Mouse (Mus musculus): ENCODE results near the gene Shroom1. TPM values are rescaled to one million over a fixed set of nuclear protein-coding genes. Genes with fewer than 3 reads are reported as not detected.

The Shroom1 gene
- polyA plus RNA-seq, 1 experiment from 2014 or later, result 2.5 TPM

DNA sequence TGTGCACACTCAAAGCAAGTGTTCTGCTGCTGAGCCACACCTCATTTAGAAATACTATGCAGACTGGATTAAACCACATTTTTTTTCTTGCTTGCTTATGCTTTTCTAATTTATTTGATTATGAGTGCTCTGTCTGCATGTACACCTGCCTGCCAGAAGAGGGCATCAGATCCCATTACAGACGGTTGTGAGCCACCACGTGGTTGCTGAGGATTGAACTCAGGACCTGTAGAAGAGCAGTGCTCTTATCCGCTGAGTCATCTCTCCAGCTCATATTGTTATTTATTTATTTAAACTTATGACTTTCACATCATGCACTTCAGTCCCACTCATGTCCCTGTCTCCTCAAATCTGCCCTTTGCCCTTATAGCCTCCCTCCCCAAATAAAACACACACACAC, 28.7 kb downstream of the Shroom1 start:
- peaks cover 6% of the 10 kb centered on the region; the same call in 1 of the 2 replicates for H3K4me1 ChIP-seq (replicated peaks; ENCODE audit: control insufficient read depth, insufficient read depth, low read length)
- no peak overlapping the region for H3K27ac ChIP-seq
- WGBS, result 47% methylated on average over 3 of the region's 3 CpGs
- no peak overlapping the region for H3K4me2 ChIP-seq (replicated peaks)
- H3K9me3 ChIP-seq (ENCODE audit: control insufficient read depth, low read length), result no peaks in the 10 kb centered on the region
- H3K36me3 ChIP-seq (replicated peaks; ENCODE audit: control insufficient read depth, insufficient read depth), result no peaks in the 10 kb centered on the region
- peaks cover 52% of the 10 kb centered on the region for H3K27me3 ChIP-seq (ENCODE audit: control insufficient read depth, insufficient read depth, low read length)
- ATAC-seq (ENCODE audit: low FRiP score), result no peak
- no peak overlapping the region for H3K9ac ChIP-seq
- H3K4me3 ChIP-seq (replicated peaks; ENCODE audit: low read length), result no peak overlapping the region
- no peak for DNase-seq (ENCODE audit: low spot score)

DNA sequence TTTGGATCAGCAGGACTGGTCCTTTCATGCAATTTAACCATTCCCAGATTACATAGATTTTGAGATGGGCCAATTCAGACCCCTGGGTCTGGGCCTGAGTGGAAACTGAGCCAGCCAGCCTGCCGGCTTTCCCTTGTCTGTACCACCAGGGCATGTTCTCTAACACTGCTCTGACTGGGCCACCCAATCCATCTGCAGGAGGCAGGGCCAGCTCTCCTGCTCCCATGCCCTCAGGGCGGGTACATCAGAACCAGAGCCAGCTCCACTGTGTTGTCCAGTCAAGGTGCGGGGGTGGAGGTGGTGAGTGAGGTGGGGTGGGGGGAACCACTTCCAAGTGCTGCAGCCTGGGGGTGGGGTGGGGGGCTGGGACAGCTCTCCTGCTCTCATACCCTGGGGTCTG, 29.3 kb downstream of the Shroom1 start:
- Histone ChIP-seq H3K9me3 (ENCODE audit: control insufficient read depth, low read length) (no peaks in the 10 kb centered on the region), H3K4me2 (replicated peaks) (no peak overlapping the region), H3K36me3 (replicated peaks; ENCODE audit: control insufficient read depth, insufficient read depth) (no peaks in the 10 kb centered on the region), H3K4me3 (replicated peaks; ENCODE audit: low read length) (no peak overlapping the region), H3K27ac (no peak overlapping the region), H3K9ac (no peak overlapping the region), H3K27me3 (ENCODE audit: control insufficient read depth, insufficient read depth, low read length) (peaks cover 45% of the 10 kb centered on the region), H3K4me1 (replicated peaks; ENCODE audit: control insufficient read depth, insufficient read depth, low read length) (peaks cover 6% of the 10 kb centered on the region; the same call in 1 of the 2 replicates)
- DNase-seq (ENCODE audit: low spot score), result no peak
- no peak for ATAC-seq (ENCODE audit: low FRiP score)
- 74% methylated on average over 3 of the region's 3 CpGs for WGBS

DNA sequence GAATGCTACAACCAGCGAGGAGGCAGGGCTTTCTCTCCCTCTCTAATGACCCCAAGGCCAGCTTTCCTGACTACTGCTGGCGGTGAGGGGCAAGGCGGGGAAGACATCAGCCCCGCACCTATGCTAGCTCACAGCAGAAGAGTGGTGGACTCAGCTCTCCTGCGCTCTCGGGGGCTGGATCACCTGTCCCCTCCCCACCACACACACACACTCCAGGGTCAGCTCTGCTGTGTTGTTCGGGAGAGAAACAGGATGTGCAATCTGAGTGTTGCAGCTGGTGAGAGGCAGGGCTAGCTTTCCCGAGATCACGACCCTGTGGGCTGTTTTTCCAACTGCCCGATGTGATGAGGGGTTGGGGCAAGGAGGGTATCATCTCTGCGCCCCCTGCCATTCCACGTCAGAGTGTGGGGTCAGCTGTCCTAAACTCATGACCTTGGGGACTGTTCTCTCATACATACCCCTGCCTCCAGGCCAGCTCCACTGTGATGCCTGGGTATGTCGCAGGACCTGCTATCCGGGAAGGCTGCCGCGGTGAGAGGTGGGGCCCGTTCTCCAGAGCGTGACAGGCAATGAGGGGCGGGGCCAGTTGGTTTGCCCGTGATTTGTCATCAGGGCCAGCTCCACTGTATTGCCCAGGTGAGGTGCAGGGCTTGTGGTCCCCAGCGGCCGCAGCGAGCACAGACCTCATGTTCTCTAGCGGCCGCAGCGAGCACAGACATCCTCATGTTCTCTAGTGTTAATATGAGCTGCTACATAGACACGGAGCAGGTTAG, 30.0 kb downstream of the Shroom1 start:
- Histone ChIP-seq H3K4me3 (replicated peaks; ENCODE audit: low read length) (peak overlapping the region; percentile 14), H3K9me3 (ENCODE audit: control insufficient read depth, low read length) (no peaks in the 10 kb centered on the region), H3K27ac (no peak overlapping the region), H3K4me2 (replicated peaks) (peak overlapping the region; percentile 46), H3K9ac (0 out of 2 replicates have a peak overlapping the region, but pooled peaks have one; percentile 16), H3K4me1 (replicated peaks; ENCODE audit: control insufficient read depth, insufficient read depth, low read length) (peaks cover 9% of the 10 kb centered on the region; the same call in 1 of the 2 replicates), H3K27me3 (ENCODE audit: control insufficient read depth, insufficient read depth, low read length) (peaks cover 39% of the 10 kb centered on the region), H3K36me3 (replicated peaks; ENCODE audit: control insufficient read depth, insufficient read depth) (no peaks in the 10 kb centered on the region)
- 16% methylated on average over 27 of the region's 27 CpGs for WGBS
- DNase-seq (ENCODE audit: low spot score), result no peak
- peak; percentile 40 for ATAC-seq (ENCODE audit: low FRiP score)

DNA sequence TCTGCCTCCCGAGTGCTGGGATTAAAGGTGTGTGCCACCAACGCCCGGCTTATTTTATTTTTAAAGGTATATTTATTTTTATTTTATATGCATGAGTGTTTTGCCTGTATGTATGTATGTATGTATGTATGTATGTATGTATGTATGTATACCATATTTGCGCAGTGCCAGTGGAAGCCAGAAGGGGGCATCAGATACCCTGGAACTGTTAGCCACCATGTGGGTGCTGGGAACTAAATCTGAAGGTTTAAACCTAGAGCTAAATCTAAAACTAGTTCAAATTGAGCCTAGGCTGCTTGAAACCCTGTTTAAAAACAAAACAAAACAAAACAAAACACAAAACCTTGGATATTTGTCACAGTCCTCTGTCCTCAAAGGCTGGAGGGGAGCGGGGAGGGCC, 32.0 kb downstream of the Shroom1 start:
- H3K4me2 ChIP-seq (replicated peaks), result no peak overlapping the region
- H3K27ac ChIP-seq, result no peak overlapping the region
- H3K4me3 ChIP-seq (replicated peaks; ENCODE audit: low read length), result no peak overlapping the region
- H3K9me3 ChIP-seq (ENCODE audit: control insufficient read depth, low read length), result no peaks in the 10 kb centered on the region
- ATAC-seq (ENCODE audit: low FRiP score), result no peak
- H3K4me1 ChIP-seq (replicated peaks; ENCODE audit: control insufficient read depth, insufficient read depth, low read length), result peaks cover 12% of the 10 kb centered on the region; the same call in 1 of the 2 replicates
- H3K36me3 ChIP-seq (replicated peaks; ENCODE audit: control insufficient read depth, insufficient read depth), result no peaks in the 10 kb centered on the region
- WGBS, result 93% methylated on average over 5 of the region's 5 CpGs
- no peak for DNase-seq (ENCODE audit: low spot score)
- peaks cover 27% of the 10 kb centered on the region for H3K27me3 ChIP-seq (ENCODE audit: control insufficient read depth, insufficient read depth, low read length)
- H3K9ac ChIP-seq, result no peak overlapping the region

DNA sequence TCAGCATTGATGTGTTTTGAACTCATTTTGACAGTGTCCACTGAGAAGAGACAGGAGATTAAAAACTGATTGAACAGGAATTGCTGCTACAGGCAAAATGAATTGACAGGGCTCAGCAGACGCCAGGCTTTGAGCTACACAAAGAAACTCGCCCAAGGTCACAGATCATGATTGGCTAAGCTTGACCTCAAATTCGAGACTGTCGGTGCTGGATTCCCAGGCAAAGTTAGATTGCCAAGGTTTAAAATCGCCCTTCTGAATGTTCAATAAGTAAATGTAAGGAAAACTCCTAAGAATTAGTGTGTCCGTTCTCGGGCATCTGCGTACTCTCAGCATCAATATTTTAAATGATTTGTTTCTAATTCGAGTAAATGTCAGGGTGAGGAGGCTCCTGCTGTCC, 32.4 kb downstream of the Shroom1 start:
- Histone ChIP-seq H3K36me3 (replicated peaks; ENCODE audit: control insufficient read depth, insufficient read depth) (no peaks in the 10 kb centered on the region), H3K27me3 (ENCODE audit: control insufficient read depth, insufficient read depth, low read length) (peaks cover 27% of the 10 kb centered on the region), H3K4me2 (replicated peaks) (no peak overlapping the region), H3K27ac (no peak overlapping the region), H3K4me3 (replicated peaks; ENCODE audit: low read length) (no peak overlapping the region), H3K9me3 (ENCODE audit: control insufficient read depth, low read length) (no peaks in the 10 kb centered on the region), H3K4me1 (replicated peaks; ENCODE audit: control insufficient read depth, insufficient read depth, low read length) (peaks cover 12% of the 10 kb centered on the region; the same call in 1 of the 2 replicates), H3K9ac (no peak overlapping the region)
- DNase-seq (ENCODE audit: low spot score) (no peak), ATAC-seq (ENCODE audit: low FRiP score) (no peak)
- WGBS, result 60% methylated on average over 9 of the region's 9 CpGs

DNA sequence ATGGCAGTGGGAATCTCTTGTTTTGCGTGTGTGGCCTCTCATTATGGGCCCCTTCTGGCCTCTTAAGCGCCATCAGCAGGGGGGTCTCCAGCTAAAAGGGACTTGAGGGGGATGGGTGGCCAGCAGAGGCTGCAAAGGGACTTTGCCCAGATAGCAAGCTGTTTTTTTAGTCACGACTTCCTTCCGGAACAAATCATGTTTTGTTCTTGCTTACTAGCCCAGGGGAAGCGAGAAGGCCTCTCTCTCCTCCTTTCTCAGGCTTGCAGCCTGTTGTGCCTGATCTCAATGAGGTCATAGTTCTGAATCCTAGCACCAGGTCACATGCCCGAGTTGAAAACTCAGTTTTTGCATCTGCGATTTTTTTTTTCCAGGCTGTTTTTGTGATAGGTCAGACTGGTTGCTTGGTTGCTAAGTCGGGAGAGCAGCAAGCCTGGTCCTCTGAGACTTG, 35.0 kb downstream of the Shroom1 start:
- H3K4me3 ChIP-seq (replicated peaks; ENCODE audit: low read length), result no peak overlapping the region
- DNase-seq (ENCODE audit: low spot score) (peak; percentile 42), ATAC-seq (ENCODE audit: low FRiP score) (peak; percentile 24; the same call in 1 of the 2 replicates)
- no peak overlapping the region for H3K4me2 ChIP-seq (replicated peaks)
- H3K27ac ChIP-seq, result 0 out of 2 replicates have a peak overlapping the region, but pooled peaks have one; percentile 16
- H3K9me3 ChIP-seq (ENCODE audit: control insufficient read depth, low read length), result no peaks in the 10 kb centered on the region
- H3K36me3 ChIP-seq (replicated peaks; ENCODE audit: control insufficient read depth, insufficient read depth), result no peaks in the 10 kb centered on the region
- WGBS, result 4% methylated on average over 8 of the region's 8 CpGs
- peaks cover 12% of the 10 kb centered on the region; the same call in 1 of the 2 replicates for H3K4me1 ChIP-seq (replicated peaks; ENCODE audit: control insufficient read depth, insufficient read depth, low read length)
- H3K27me3 ChIP-seq (ENCODE audit: control insufficient read depth, insufficient read depth, low read length), result peaks cover 23% of the 10 kb centered on the region
- H3K9ac ChIP-seq, result no peak overlapping the region

DNA sequence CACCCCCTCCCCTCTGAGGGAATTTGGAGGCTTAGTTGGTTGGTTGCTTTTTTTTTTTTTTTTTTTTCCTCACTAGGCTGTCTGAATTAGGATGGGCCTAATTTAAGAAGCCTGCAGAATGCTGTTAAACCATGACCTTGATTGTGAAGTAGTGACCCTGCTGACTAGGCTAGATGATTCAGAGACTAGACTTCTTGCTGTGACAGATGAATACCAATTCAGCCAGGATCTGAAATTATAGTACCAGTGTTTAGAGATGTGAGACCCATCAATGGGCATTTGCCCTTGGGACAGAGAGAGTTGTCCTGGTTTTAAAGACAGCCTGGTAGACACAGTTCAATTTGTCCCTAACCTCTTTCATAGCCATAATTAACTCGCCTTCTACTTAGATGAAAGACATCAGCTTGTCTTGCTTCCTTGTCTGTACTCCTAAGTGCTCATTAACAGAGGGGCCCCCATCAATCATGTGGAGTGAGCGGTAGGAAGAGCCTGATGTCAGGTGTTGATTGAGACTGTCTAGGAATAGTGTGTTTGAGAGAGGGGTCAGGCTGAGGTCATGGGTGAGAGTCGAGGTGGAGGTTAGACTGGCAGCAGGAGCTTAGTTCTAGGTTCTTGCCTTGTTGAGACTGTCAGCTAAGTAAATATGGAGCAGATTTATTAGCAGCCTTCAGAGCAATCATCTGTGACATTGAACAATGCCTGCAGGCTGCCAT, 36.4 kb downstream of the Shroom1 start:
- WGBS, result 18% methylated on average over 3 of the region's 3 CpGs
- Histone ChIP-seq H3K9me3 (ENCODE audit: control insufficient read depth, low read length) (no peaks in the 10 kb centered on the region), H3K4me2 (replicated peaks) (no peak overlapping the region), H3K36me3 (replicated peaks; ENCODE audit: control insufficient read depth, insufficient read depth) (no peaks in the 10 kb centered on the region), H3K4me3 (replicated peaks; ENCODE audit: low read length) (no peak overlapping the region), H3K27me3 (ENCODE audit: control insufficient read depth, insufficient read depth, low read length) (peaks cover 13% of the 10 kb centered on the region), H3K27ac (no peak overlapping the region), H3K9ac (no peak overlapping the region), H3K4me1 (replicated peaks; ENCODE audit: control insufficient read depth, insufficient read depth, low read length) (0 out of 2 replicates have a peak, but pooled peaks cover 9% of the 10 kb centered on the region)
- DNase-seq (ENCODE audit: low spot score) (no peak), ATAC-seq (ENCODE audit: low FRiP score) (no peak)

DNA sequence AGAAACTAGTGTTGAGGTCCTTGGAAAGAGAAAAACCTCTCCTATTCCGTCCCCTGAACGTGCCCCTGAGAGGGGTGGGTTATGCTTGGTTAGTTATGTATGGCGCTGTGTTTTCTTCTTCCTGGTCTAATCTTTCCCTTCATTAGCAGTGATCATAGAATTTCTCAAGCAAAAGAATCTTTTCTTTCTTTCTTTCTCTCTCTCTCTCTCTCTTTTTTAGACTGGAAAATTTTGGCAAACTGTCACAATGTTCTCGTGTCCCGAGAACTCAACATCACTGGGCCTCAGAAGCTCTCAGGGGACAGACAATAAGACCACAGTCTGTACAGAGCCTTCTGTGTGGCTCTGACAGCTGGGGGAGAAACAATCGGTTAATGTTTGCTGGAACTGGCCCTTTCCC, 38.4 kb downstream of the Shroom1 start:
- ATAC-seq (ENCODE audit: low FRiP score) (no peak), DNase-seq (ENCODE audit: low spot score) (no peak)
- Histone ChIP-seq H3K9me3 (ENCODE audit: control insufficient read depth, low read length) (no peaks in the 10 kb centered on the region), H3K4me2 (replicated peaks) (no peak overlapping the region), H3K9ac (no peak overlapping the region), H3K27ac (0 out of 2 replicates have a peak overlapping the region, but pooled peaks have one; percentile 51), H3K4me1 (replicated peaks; ENCODE audit: control insufficient read depth, insufficient read depth, low read length) (0 out of 2 replicates have a peak, but pooled peaks cover 9% of the 10 kb centered on the region), H3K27me3 (ENCODE audit: control insufficient read depth, insufficient read depth, low read length) (peaks cover 22% of the 10 kb centered on the region), H3K4me3 (replicated peaks; ENCODE audit: low read length) (no peak overlapping the region), H3K36me3 (replicated peaks; ENCODE audit: control insufficient read depth, insufficient read depth) (no peaks in the 10 kb centered on the region)
- WGBS, result 16% methylated on average over 6 of the region's 6 CpGs

DNA sequence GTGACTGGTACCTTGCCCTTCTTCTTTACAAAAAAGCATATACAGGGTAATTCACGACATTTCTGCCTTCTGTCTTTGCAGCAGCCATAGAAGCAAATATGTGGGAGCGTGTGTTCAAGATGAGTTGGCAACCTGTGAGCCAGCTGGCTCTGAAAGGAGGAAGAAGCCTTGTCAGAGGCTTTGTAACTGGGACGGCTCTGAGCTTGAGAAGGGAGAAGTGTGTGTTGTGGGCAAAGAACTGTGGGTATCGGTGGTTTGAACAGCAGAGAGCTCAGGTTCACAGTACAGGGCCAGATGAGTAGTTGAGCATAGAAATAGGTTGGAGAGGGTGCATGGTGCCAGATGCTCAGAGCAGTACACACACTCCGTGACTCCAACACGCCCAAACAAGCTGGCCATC, 39.9 kb downstream of the Shroom1 start:
- WGBS, result 76% methylated on average over 6 of the region's 6 CpGs
- Histone ChIP-seq H3K9ac (no peak overlapping the region), H3K27me3 (ENCODE audit: control insufficient read depth, insufficient read depth, low read length) (peaks cover 32% of the 10 kb centered on the region), H3K9me3 (ENCODE audit: control insufficient read depth, low read length) (no peaks in the 10 kb centered on the region), H3K4me2 (replicated peaks) (no peak overlapping the region), H3K36me3 (replicated peaks; ENCODE audit: control insufficient read depth, insufficient read depth) (no peaks in the 10 kb centered on the region), H3K27ac (no peak overlapping the region), H3K4me3 (replicated peaks; ENCODE audit: low read length) (no peak overlapping the region), H3K4me1 (replicated peaks; ENCODE audit: control insufficient read depth, insufficient read depth, low read length) (0 out of 2 replicates have a peak, but pooled peaks cover 6% of the 10 kb centered on the region)
- no peak for DNase-seq (ENCODE audit: low spot score)
- no peak for ATAC-seq (ENCODE audit: low FRiP score)
